ENCODE assay signal across 8 mouse cellular contexts in genomic region chr17:66235096-66235805, GRCm38 (mm10).
DNase-seq lines count a peak whose midpoint lies in the region; ATAC-seq and TF ChIP-seq lines count a peak whose summit lies in the region.

No protein-coding gene starts in this region.

- no peak overlapping the region for H3ac ChIP-seq in C2C12 (ENCODE audit: control insufficient read depth, insufficient read length, low read depth)

- DNase-seq in brain, adult 2 months (ENCODE audit: low read depth, low spot score), result peak; percentile 95
- DNase-seq in kidney, postnatal 0 days (ENCODE audit: low spot score), result peak; percentile 87
- DNase-seq in liver, adult 2 months (ENCODE audit: extremely low read depth, low read depth, low spot score), result peak; percentile 51
- peak; percentile 92 for DNase-seq in neural tube, embryonic 10.5 days (ENCODE audit: extremely low spot score, low spot score)

- no peaks in the 10 kb centered on the region for H3K79me2 ChIP-seq in C2C12 (ENCODE audit: control insufficient read depth, insufficient read depth)
- H3K79me2 ChIP-seq in liver, adult 2 months (ENCODE audit: control insufficient read depth, insufficient read depth, low read length), result no peaks in the 10 kb centered on the region

- H3K4me3 ChIP-seq in C2C12 (ENCODE audit: insufficient read depth, poor library complexity, severe bottlenecking), result no peak overlapping the region
- H3K4me3 ChIP-seq in heart, embryonic 12.5 days, result no peak overlapping the region
- H3K4me3 ChIP-seq in kidney, postnatal 0 days (replicated peaks; ENCODE audit: low read depth, low read length), result no peak overlapping the region
- H3K4me3 ChIP-seq in liver, adult 2 months (ENCODE audit: insufficient read depth, low read depth, low read length), result no peak overlapping the region
- H3K4me3 ChIP-seq in stomach, embryonic 15.5 days (replicated peaks), result no peak overlapping the region

- no peak for TF ChIP-seq POLR2A in liver, adult 2 months (IDR thresholded peaks at IDR 0.05; ENCODE audit: extremely low read depth, insufficient read depth, low read length)

- H3K27ac ChIP-seq in heart, embryonic 12.5 days (ENCODE audit: poor library complexity, severe bottlenecking), result no peak overlapping the region
- H3K27ac ChIP-seq in kidney, postnatal 0 days, result no peak overlapping the region
- no peak overlapping the region for H3K27ac ChIP-seq in liver, adult 2 months (replicated peaks; ENCODE audit: insufficient read depth, low read depth, low read length)
- H3K27ac ChIP-seq in stomach, embryonic 15.5 days, result no peak overlapping the region

- H3K4me2 ChIP-seq in heart, embryonic 12.5 days, result peak overlapping the region; percentile 41
- H3K4me2 ChIP-seq in kidney, postnatal 0 days (ENCODE audit: low read length), result no peak overlapping the region
- peak overlapping the region; percentile 38 for H3K4me2 ChIP-seq in stomach, embryonic 15.5 days

- no peaks in the 10 kb centered on the region for H3K9me3 ChIP-seq in heart, embryonic 12.5 days (replicated peaks)
- no peaks in the 10 kb centered on the region for H3K9me3 ChIP-seq in kidney, postnatal 0 days (replicated peaks; ENCODE audit: low read length)
- H3K9me3 ChIP-seq in stomach, embryonic 15.5 days, result no peaks in the 10 kb centered on the region

- TF ChIP-seq CTCF in C2C12 (IDR thresholded peaks at IDR 0.05; ENCODE audit: control insufficient read depth, insufficient read depth, insufficient read length), result peak; percentile 96
- peak; percentile 98 for TF ChIP-seq CTCF in kidney, postnatal 0 days (IDR thresholded peaks at IDR 0.05; ENCODE audit: low read depth)
- TF ChIP-seq CTCF in liver, adult 2 months (IDR thresholded peaks at IDR 0.05; ENCODE audit: low read depth, low read length), result peak; percentile 99

- H3K36me3 ChIP-seq in C2C12 (ENCODE audit: control insufficient read depth, insufficient read depth), result no peaks in the 10 kb centered on the region
- H3K36me3 ChIP-seq in heart, embryonic 12.5 days, result no peaks in the 10 kb centered on the region
- no peaks in the 10 kb centered on the region for H3K36me3 ChIP-seq in kidney, postnatal 0 days (ENCODE audit: insufficient read depth, low read length)
- no peaks in the 10 kb centered on the region for H3K36me3 ChIP-seq in liver, adult 2 months (ENCODE audit: control insufficient read depth, insufficient read depth, low read length)
- H3K36me3 ChIP-seq in stomach, embryonic 15.5 days, result no peaks in the 10 kb centered on the region

- H3K27me3 ChIP-seq in C2C12 (ENCODE audit: control insufficient read depth, insufficient read depth, insufficient read length), result no peaks in the 10 kb centered on the region
- peaks cover 12% of the 10 kb centered on the region for H3K27me3 ChIP-seq in heart, embryonic 12.5 days (replicated peaks)
- no peaks in the 10 kb centered on the region for H3K27me3 ChIP-seq in kidney, postnatal 0 days (ENCODE audit: insufficient read depth, low read length)
- H3K27me3 ChIP-seq in liver, adult 2 months (ENCODE audit: control insufficient read depth, insufficient read depth, low read length), result no peaks in the 10 kb centered on the region
- no peaks in the 10 kb centered on the region for H3K27me3 ChIP-seq in stomach, embryonic 15.5 days (replicated peaks)

- peak; percentile 65; the same call in 1 of the 2 replicates for ATAC-seq in erythroblast, adult 5-6 weeks (replicated peaks; ENCODE audit: low FRiP score, poor library complexity, severe bottlenecking)
- ATAC-seq in heart, embryonic 12.5 days (ENCODE audit: insufficient number of reproducible peaks, low FRiP score), result peak; percentile 68
- peak; percentile 53; the same call in 1 of the 2 replicates for ATAC-seq in kidney, postnatal 0 days (replicated peaks; ENCODE audit: low FRiP score, low read depth)
- peak; percentile 70 for ATAC-seq in stomach, embryonic 15.5 days (ENCODE audit: insufficient read depth, low FRiP score, low read depth)

- H3K4me1 ChIP-seq in heart, embryonic 12.5 days (replicated peaks), result peaks cover 11% of the 10 kb centered on the region; the same call in 1 of the 2 replicates
- no peaks in the 10 kb centered on the region for H3K4me1 ChIP-seq in kidney, postnatal 0 days (replicated peaks; ENCODE audit: insufficient read depth, low read length)
- H3K4me1 ChIP-seq in liver, adult 2 months (ENCODE audit: control insufficient read depth, insufficient read depth, low read length), result no peaks in the 10 kb centered on the region
- no peaks in the 10 kb centered on the region for H3K4me1 ChIP-seq in stomach, embryonic 15.5 days

- H3K79me3 ChIP-seq in C2C12 (ENCODE audit: low read depth), result no peaks in the 10 kb centered on the region

- no peak overlapping the region for H3K9ac ChIP-seq in heart, embryonic 12.5 days
- no peak overlapping the region for H3K9ac ChIP-seq in kidney, postnatal 0 days (ENCODE audit: low read depth, low read length)
- H3K9ac ChIP-seq in liver, adult 2 months (ENCODE audit: low read depth, low read length), result no peak overlapping the region
- no peak overlapping the region for H3K9ac ChIP-seq in stomach, embryonic 15.5 days

- WGBS in heart, embryonic 12.5 days, result 4% methylated on average over 19 of the region's 19 CpGs
- 3% methylated on average over 19 of the region's 19 CpGs for WGBS in kidney, postnatal 0 days
- 8% methylated on average over 19 of the region's 19 CpGs for WGBS in liver, adult 2 months
- WGBS in stomach, embryonic 15.5 days, result 4% methylated on average over 19 of the region's 19 CpGs

TF ChIP-seq in C2C12, 6 proteins besides CTCF, POLR2A, EP300 and RAD21:
- TF ChIP-seq USF1 (IDR thresholded peaks at IDR 0.05; ENCODE audit: low read depth) (peak; percentile 14), MAX (IDR thresholded peaks at IDR 0.05) (peak; percentile 41), CEBPB (IDR thresholded peaks at IDR 0.05; ENCODE audit: low read depth) (no peak)
TF ChIP-seq in C2C12: peak in this region for 2.
